In genomic region chr19:5851481-5851971, GRCm38 (mm10) we compare ENCODE assay signal across 9 mouse cellular contexts. TPM values are rescaled to one million over a fixed set of nuclear protein-coding genes. Genes with fewer than 3 reads are reported as not detected.
DNase-seq lines count a peak whose midpoint lies in the region; TF ChIP-seq lines count a peak whose summit lies in the region.
"Had no signal": no experiment of that assay in that cellular context is flagged by ENCODE, and none has a peak within 500 bp of the region (broad histone marks: within the 10 kb centered on the region; RNA-seq: fewer than 3 reads in every experiment).

No protein-coding gene starts in this region.

- peaks cover 0 to 32% of the 10 kb centered on the region in 2 experiments; a peak in 2 of 4 replicates for H3K4me1 ChIP-seq in ES-E14 (ENCODE audit: control insufficient read depth in 2 of 2, insufficient read depth in 2 of 2, low read length in 2 of 2, poor library complexity in 1 of 2)
- peaks cover 62% of the 10 kb centered on the region for H3K4me1 ChIP-seq in heart, embryonic 10.5 days
- peaks cover 25% of the 10 kb centered on the region for H3K4me1 ChIP-seq in liver, adult 2 months (ENCODE audit: control insufficient read depth, insufficient read depth, low read length)

- H3K4me3 ChIP-seq in gastrocnemius, adult 2 months = peak overlapping the region; percentile 94
- no peak overlapping the region for H3K4me3 ChIP-seq in ES-E14 (ENCODE audit: insufficient read depth in 1 of 2, low read depth in 1 of 2, low read length in 2 of 2, poor library complexity in 1 of 2, severe bottlenecking in 1 of 2)
- H3K4me3 ChIP-seq in heart, embryonic 10.5 days = no peak overlapping the region
- no peak overlapping the region for H3K4me3 ChIP-seq in liver, adult 2 months (ENCODE audit: insufficient read depth, low read depth, low read length)

- WGBS in heart, embryonic 10.5 days = 38% methylated on average over 5 of the region's 5 CpGs
- 77% methylated on average over 5 of the region's 5 CpGs for WGBS in liver, adult 2 months

- H3K27ac ChIP-seq in gastrocnemius, adult 2 months = peak overlapping the region; percentile 98
- H3K27ac ChIP-seq in ES-E14 (ENCODE audit: insufficient read depth, low read depth, low read length, poor library complexity, severe bottlenecking) = no peak overlapping the region
- peak overlapping the region; percentile 83 for H3K27ac ChIP-seq in heart, embryonic 10.5 days
- H3K27ac ChIP-seq in liver, adult 2 months (replicated peaks; ENCODE audit: insufficient read depth, low read depth, low read length) = peak overlapping the region; percentile 11

- no peaks in the 10 kb centered on the region for H3K9me3 ChIP-seq in ES-E14 (ENCODE audit: control insufficient read depth, insufficient read depth, low read depth, low read length)
- H3K9me3 ChIP-seq in heart, embryonic 10.5 days = no peaks in the 10 kb centered on the region

- in situ Hi-C loops in ES-E14 (cut with MboI; ENCODE audit: low sequenced_read_pairs in 2 of 2, unreplicated experiment in 2 of 2) = no loop called here

- no peak for TF ChIP-seq POLR2A in liver, adult 2 months (IDR thresholded peaks at IDR 0.05; ENCODE audit: extremely low read depth, insufficient read depth, low read length)

- no peak for TF ChIP-seq CTCF in gastrocnemius, adult 2 months (IDR thresholded peaks at IDR 0.05)
- TF ChIP-seq CTCF in liver, adult 2 months (IDR thresholded peaks at IDR 0.05; ENCODE audit: low read depth, low read length) = no peak

- DNase-seq in gastrocnemius, adult 2 months = no peak
- no peak for DNase-seq in gastrocnemius, postnatal 25 days
- no peak for DNase-seq in ES-E14 (ENCODE audit: low read depth, low spot score)
- DNase-seq in heart, embryonic 10.5 days (ENCODE audit: low spot score) = no peak
- peak; percentile 56 for DNase-seq in liver, adult 2 months (ENCODE audit: extremely low read depth, low read depth, low spot score)
- DNase-seq in cerebellum, postnatal 25 days = no peak
- no peak for DNase-seq in spleen, adult 12 weeks (ENCODE audit: low spot score)
- no peak for DNase-seq in thymus, postnatal 0 days (ENCODE audit: low spot score)

- no peaks in the 10 kb centered on the region for H3K79me2 ChIP-seq in liver, adult 2 months (ENCODE audit: control insufficient read depth, insufficient read depth, low read length)

- H3K9ac ChIP-seq in ES-E14 (ENCODE audit: insufficient read depth, low read depth, low read length, poor library complexity, severe bottlenecking) = peak overlapping the region; percentile 15; the same call in 1 of the 2 replicates
- peak overlapping the region; percentile 13; the same call in 1 of the 2 replicates for H3K9ac ChIP-seq in liver, adult 2 months (ENCODE audit: low read depth, low read length)

- no peaks in the 10 kb centered on the region for H3K27me3 ChIP-seq in heart, embryonic 10.5 days (ENCODE audit: insufficient read depth, poor library complexity, severe bottlenecking)
- no peaks in the 10 kb centered on the region for H3K27me3 ChIP-seq in liver, adult 2 months (ENCODE audit: control insufficient read depth, insufficient read depth, low read length)
- H3K27me3 ChIP-seq: Patski had no signal

- intact Hi-C loops in gastrocnemius, adult 2 months (cut with DNase I) = loop anchor here (2.0 kb wide), 1 partner anchor 59 kb away; no protein-coding TSS in a partner anchor

- H3K36me3 ChIP-seq in ES-E14 (ENCODE audit: control insufficient read depth, insufficient read depth, low read length, poor library complexity, severe bottlenecking) = peaks cover 23% of the 10 kb centered on the region
- H3K36me3 ChIP-seq in heart, embryonic 10.5 days = peaks cover 46% of the 10 kb centered on the region
- peaks cover 2% of the 10 kb centered on the region; the same call in 1 of the 2 replicates for H3K36me3 ChIP-seq in liver, adult 2 months (ENCODE audit: control insufficient read depth, insufficient read depth, low read length)

TF ChIP-seq in ES-E14, 5 proteins besides CTCF, POLR2A, EP300 and RAD21:
- no peak for TF ChIP-seq MAFK (IDR thresholded peaks at IDR 0.05; ENCODE audit: insufficient read depth, low read depth, low read length)
- TF ChIP-seq CHD2 (IDR thresholded peaks at IDR 0.05; ENCODE audit: low read depth, low read length) = no peak
- no peak for TF ChIP-seq ZC3H11A (IDR thresholded peaks at IDR 0.05; ENCODE audit: borderline replicate concordance, low read depth, low read length)
- TF ChIP-seq ZNF384 (IDR thresholded peaks at IDR 0.05; ENCODE audit: low read depth, low read length) = no peak
- TF ChIP-seq HCFC1 (IDR thresholded peaks at IDR 0.05; ENCODE audit: borderline replicate concordance, insufficient read depth, low read length) = no peak
TF ChIP-seq in ES-E14: peak in this region for 0.

RNA-seq across cellular contexts. Expression of gene Frmd8, which starts 23.5 kb away (rescaled TPM):
- 1 to 10 TPM; 3.4 to 4.0 TPM for total RNA-seq in gastrocnemius, adult 2 months (2021)
- total RNA-seq in gastrocnemius, postnatal 25 days (2021) = 1 to 10 TPM; 3.7 to 6.4 TPM
- 33.4 and 35.7 TPM in 2 replicates for total RNA-seq in ES-E14 (2012; rRNA removed)
- 40.6 and 46.3 TPM in 2 replicates for polyA plus RNA-seq in heart, embryonic 10.5 days (2016; fragmentation: Nextera tagmentation; extraction: Ambion mirVana)
- total RNA-seq in liver, adult 2 months (2014; rRNA removed) = 5.2 and 5.9 TPM in 2 replicates
- 10.3 and 14.2 TPM in 2 replicates for polyA plus RNA-seq in liver, adult 2 months (2012; rRNA removed)
- 72.4 and 75.2 TPM in 2 replicates for polyA plus RNA-seq in thymus, postnatal 0 days (2015; fragmentation: Nextera tagmentation; extraction: Ambion mirVana)

RNA-seq across cellular contexts. Expression of gene Slc25a45, which starts 26.1 kb away (rescaled TPM):
- under 1 TPM; 0.79 to 0.84 TPM for total RNA-seq in gastrocnemius, adult 2 months (2021)
- total RNA-seq in gastrocnemius, postnatal 25 days (2021) = 1 to 10 TPM in 1 of 2 experiments, under 1 TPM in 1; 0.59 to 1.3 TPM
- total RNA-seq in ES-E14 (2012; rRNA removed) = 1.2 and 1.9 TPM in 2 replicates
- 2.1 and 2.5 TPM in 2 replicates for polyA plus RNA-seq in heart, embryonic 10.5 days (2016; fragmentation: Nextera tagmentation; extraction: Ambion mirVana)
- total RNA-seq in liver, adult 2 months (2014; rRNA removed) = 8.6 and 13.0 TPM in 2 replicates
- polyA plus RNA-seq in liver, adult 2 months (2012; rRNA removed) = 52.8 and 57.7 TPM in 2 replicates
- polyA plus RNA-seq in thymus, postnatal 0 days (2015; fragmentation: Nextera tagmentation; extraction: Ambion mirVana) = 11.4 and 14.6 TPM in 2 replicates

RNA-seq across cellular contexts. Expression of gene Tigd3, which starts 42.4 kb away (rescaled TPM):
- total RNA-seq in gastrocnemius, adult 2 months (2021) = under 1 TPM; 0.10 to 0.20 TPM
- total RNA-seq in gastrocnemius, postnatal 25 days (2021) = under 1 TPM; 0.15 to 0.35 TPM
- 2.1 and 2.2 TPM in 2 replicates for total RNA-seq in ES-E14 (2012; rRNA removed)
- 2.4 and 2.9 TPM in 2 replicates for polyA plus RNA-seq in heart, embryonic 10.5 days (2016; fragmentation: Nextera tagmentation; extraction: Ambion mirVana)
- total RNA-seq in liver, adult 2 months (2014; rRNA removed) = 0.18 and 0.27 TPM in 2 replicates
- polyA plus RNA-seq in liver, adult 2 months (2012; rRNA removed) = 0.16 and 0.24 TPM in 2 replicates
- polyA plus RNA-seq in thymus, postnatal 0 days (2015; fragmentation: Nextera tagmentation; extraction: Ambion mirVana) = 3.3 and 4.1 TPM in 2 replicates
